Mouse (Mus musculus) embryonic fibroblast, embryonic 13.5 days (primary cell): Measurements from ENCODE around the gene Tenm1.

ENCODE experiments used
- CTCF ChIP-seq: IDR thresholded peaks from 2 replicates; pipeline ENCODE4 v1.5.1; 2011; ENCODE audit warnings: mild to moderate bottlenecking, control low read depth, low read length, moderate library complexity, borderline replicate concordance; ENCODE audit not compliant: insufficient read depth
- POLR2A ChIP-seq: IDR thresholded peaks from 2 replicates; pipeline ENCODE4 v1.6.1; 2011; ENCODE audit warnings: low read depth, mild to moderate bottlenecking, control low read depth, low read length, moderate library complexity

GRCm38 (mm10) chrX:43317801-43318520 lies 111.0 kb downstream of the Tenm1 start:
- no peak for TF ChIP-seq POLR2A
- TF ChIP-seq CTCF = no peak
